Mouse (Mus musculus): ENCODE results near the gene Gm5416.
"Not testable (repeated sequence)": the region's sequence is repeated elsewhere in the genome, so short reads cannot be mapped to it uniquely, and the experiment has no call there.

Gm5416 gene

DNA sequence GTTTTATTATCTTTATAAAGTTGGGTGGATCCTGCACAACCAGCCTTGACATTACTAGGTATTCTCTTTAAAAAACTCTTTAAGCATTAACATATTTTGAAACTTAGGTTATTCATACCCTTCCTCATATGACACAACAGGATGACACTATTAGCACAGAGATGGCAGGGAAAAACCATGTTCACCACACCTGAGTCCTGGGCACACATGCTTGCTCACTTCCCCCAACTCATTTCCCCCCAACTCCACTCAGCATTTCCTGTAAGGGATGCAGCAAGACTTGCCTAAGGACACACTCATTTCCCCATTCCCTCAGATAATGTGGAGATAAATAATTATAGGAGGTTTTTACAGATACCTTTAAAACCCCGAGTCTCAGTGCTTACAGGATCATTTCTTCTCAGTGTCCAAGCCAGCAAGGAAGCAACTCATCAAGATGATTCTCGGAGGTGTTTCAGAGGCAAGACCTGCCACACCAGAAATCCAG, at the start of gene Gm5416:
TSS of gene Gm5416 (plus strand) at position 437 of the 487 bp plus-strand sequence.
- DNase-seq (ENCODE audit: low read depth, low spot score): no peak

DNA sequence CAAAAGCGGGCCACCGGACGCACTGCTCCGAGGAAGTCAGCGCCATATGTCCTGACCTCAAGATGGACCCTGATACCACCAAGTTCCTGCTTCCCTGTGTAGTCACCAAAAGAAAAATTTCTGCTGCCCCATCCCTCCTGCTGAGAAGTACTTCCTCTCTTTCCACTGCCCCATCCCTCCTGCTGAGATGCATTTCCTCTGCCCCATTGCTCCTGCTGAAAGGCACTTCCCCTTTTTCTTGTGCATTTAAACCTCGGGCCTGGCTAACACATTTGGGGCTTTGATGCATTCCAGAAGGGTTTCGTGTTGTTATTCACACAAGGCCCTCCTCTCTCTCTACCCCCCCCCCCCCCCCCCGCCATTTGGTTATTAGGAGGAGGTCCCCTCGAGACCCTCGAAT, 42.4 kb upstream of the Gm5416 start:
- not testable (repeated sequence) for DNase-seq (ENCODE audit: low read depth, low spot score)

DNA sequence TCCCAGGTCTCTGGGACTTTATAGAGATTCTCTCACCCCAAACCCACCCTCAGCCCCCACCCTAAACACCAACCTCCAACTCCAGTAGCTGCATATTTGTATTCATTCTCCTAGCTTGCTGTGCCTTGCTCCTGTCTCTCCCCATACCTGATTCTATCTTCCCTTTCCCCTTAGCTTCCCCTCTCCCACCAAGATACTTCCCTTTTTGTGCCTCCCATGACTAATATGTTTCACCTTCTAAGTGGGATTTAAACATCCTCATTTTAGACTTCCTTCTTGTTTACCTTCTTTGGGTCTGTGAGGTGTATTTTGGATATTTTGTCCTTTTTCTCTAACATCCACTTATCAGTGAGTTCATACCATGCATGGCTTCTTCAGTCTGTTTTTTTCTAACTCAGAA, 34.1 kb upstream of the Gm5416 start:
- DNase-seq (ENCODE audit: low read depth, low spot score): no peak

DNA sequence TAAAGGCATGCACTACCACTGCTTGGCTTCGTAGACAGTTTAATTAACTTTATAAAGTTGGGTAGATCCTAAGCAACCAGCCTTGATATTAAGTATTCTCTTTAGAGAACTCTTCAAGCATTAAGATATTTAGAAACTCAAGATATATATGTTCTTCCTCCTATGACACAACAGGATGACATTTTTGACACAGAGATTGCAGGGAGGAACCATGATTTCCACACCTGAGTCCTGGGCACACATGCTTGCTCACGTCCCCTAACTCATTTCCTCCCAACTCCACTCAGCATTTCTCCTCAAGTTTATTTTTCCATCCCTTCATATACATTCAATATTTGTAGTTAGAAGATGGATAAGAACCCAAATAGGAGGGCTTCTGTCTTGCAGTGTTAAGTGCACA, 30.3 kb upstream of the Gm5416 start:
- DNase-seq (ENCODE audit: low read depth, low spot score): no peak

DNA sequence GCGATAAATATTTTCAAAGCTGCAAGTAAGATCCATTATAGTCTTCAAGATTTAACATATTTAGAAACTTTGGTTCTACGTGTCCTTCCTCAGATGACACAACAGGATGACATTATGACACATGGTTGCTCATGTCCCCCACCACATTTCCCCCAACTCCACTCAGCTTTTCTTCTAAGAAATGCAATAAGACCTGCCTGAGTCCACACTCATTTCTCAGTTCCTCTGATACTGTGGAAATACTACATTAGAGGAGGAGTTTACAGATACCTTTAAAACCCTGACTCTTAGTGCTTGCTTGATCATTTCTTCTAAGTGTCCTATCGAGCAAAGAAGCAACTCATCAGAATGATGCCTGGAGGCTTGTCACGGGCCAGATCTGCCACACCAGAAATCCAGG, 26.3 kb upstream of the Gm5416 start, which contains the start of gene Gm5483:
TSS of gene Gm5483 (plus strand) at position 301 of the 400 bp plus-strand sequence.
- not testable (repeated sequence) for DNase-seq (ENCODE audit: low read depth, low spot score)

DNA sequence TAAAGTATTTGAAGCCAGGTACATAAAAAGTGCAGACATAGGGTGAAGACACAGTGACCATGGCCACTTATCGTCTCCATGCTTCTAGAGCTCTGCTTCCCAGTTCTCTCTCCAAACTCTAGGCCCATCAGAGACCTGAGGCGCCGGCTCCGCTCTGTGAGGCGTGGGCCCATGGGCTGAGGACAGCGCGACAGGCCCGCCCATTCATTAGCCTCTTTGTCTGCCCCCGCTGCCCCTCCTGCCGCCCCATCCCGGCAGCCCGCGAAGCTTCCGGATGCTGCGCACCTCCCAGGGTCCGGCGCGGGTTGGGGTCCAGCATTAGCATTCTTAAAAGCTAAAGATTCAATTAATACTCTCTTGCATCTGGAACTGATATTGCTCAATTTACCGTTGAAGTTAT, 11.0 kb upstream of the Gm5416 start:
- no peak for DNase-seq (ENCODE audit: low read depth, low spot score)

DNA sequence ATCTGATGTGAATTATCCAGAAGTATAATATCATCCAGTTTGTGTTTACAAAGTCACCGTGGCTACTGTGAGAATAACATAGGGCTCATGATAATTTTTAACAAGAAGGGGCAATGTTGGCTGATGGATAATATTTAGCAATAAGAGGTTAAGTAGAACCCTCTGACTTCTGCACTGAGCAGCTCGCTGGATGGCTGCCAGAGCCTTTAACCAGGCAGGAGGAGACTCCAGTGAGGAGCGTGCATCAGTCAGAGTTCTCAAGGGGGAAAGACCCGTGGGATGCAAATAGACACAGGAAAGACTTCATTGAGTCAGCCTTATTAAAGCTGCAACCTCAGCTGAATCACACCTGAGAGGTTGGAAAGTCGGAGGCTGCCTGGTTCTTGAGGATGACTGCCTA, 6.4 kb upstream of the Gm5416 start:
- DNase-seq (ENCODE audit: low read depth, low spot score): no peak

DNA sequence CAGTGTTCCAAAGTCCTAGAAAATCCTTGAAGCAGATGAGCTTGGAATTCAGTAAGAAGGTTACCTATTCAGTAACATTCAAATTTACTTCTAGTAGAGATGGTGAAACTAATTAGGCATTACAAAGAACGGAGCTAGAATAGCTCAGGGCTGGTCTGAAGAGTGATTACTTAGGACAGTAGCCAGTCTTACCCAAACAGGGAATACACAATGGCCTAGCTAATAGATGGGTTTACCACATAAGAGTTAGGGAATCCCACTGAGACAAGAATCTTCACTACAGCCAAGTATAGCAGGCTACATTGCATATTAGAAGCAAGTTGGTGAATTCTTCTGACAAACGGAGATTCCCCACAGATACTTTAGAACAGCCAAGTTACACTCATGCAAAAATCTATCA, 4.5 kb upstream of the Gm5416 start:
- not testable (repeated sequence) for DNase-seq (ENCODE audit: low read depth, low spot score)

DNA sequence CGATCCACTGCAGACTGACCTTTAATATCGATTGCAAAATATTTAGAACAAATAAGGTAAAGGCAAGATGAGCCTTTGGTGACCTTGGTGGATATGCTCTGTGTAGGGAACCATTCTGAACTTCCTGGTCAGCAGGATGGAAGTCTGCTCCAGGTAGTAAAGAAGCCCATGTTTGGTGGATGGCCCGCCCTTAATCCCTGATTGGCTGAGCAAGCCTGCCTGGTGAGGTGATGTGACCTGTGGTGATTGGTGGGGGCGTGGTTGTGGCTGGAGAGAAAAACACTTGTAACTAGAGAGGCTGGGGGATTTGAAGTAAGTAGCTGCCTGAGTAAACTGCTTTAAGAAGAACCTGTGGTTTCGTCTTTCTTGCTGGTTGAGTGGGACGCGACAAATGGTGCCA, 11.0 kb downstream of the Gm5416 start, which contains the start of gene 2010005H15Rik:
TSS of gene 2010005H15Rik (plus strand) at position 301 of the 400 bp plus-strand sequence.
- not testable (repeated sequence) for DNase-seq (ENCODE audit: low read depth, low spot score)

DNA sequence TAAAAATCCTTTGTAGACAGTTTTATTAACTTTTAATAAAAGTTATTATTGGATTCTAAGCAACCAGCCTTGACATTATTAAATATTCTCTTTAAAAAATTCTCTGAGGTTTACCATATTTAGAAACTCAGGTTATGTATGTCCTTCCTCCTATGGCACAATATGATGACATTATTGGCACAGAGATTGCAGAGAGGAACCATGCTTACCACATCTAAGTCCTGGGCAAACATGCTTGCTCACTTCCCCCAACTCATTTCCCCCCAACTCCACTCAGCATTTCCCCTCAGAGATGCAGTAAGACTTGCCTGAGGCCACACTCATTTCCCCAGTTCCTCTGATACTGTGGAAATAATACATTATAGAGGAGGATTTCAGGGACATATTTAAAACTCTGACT, 50.4 kb downstream of the Gm5416 start:
- not testable (repeated sequence) for DNase-seq (ENCODE audit: low read depth, low spot score)

Measured in telencephalon, adult 2 months (tissue).